Mouse (Mus musculus) heart, embryonic 15.5 days (tissue): Measurements from ENCODE around the gene Gm3336. TPM values are rescaled to one million over a fixed set of nuclear protein-coding genes. Genes with fewer than 3 reads are reported as not detected.
A peak's percentile ranks its signal among the peaks of the same experiment; 100 is the strongest.

Source experiments
- ATAC-seq: fragments of 200-750 bp; cut with Nextera tagmentation; replicated peaks from 2 replicates; pipeline ENCODE4 v1.8.0; 2017; ENCODE audit warnings: low read depth, moderate TSS enrichment; ENCODE audit not compliant: insufficient number of reproducible peaks, insufficient read depth, low FRiP score
- H3K27ac ChIP-seq: fragments of 300-500 bp; sonication (generic); 2 replicates; pipeline ENCODE4 v1.5.1; 2015; ENCODE audit warnings: mild to moderate bottlenecking, inconsistent platforms
- H3K27me3 ChIP-seq: fragments of 300-500 bp; sonication (generic); 2 replicates; pipeline ENCODE4 v1.6.1; 2015; ENCODE audit warnings: inconsistent platforms
- H3K36me3 ChIP-seq: fragments of 300-500 bp; sonication (generic); 2 replicates; pipeline ENCODE4 v1.6.1; 2015; ENCODE audit warnings: mild to moderate bottlenecking, inconsistent platforms
- H3K4me1 ChIP-seq: fragments of 300-500 bp; sonication (generic); replicated peaks from 2 replicates; pipeline ENCODE4 v1.6.1; 2015; ENCODE audit warnings: inconsistent platforms
- H3K4me2 ChIP-seq: fragments of 300-500 bp; sonication (generic); 2 replicates; pipeline ENCODE4 v1.6.1; 2015; ENCODE audit warnings: inconsistent platforms, mild to moderate bottlenecking, moderate library complexity
- H3K4me3 ChIP-seq: fragments of 300-500 bp; sonication (generic); 2 replicates; pipeline ENCODE4 v1.5.1; 2015; ENCODE audit warnings: mild to moderate bottlenecking, inconsistent platforms
- H3K9ac ChIP-seq: fragments of 300-500 bp; sonication (generic); 2 replicates; pipeline ENCODE4 v1.6.1; 2015; ENCODE audit warnings: mild to moderate bottlenecking, inconsistent platforms
- H3K9me3 ChIP-seq: fragments of 300-500 bp; sonication (generic); replicated peaks from 2 replicates; pipeline ENCODE4 v1.6.1; 2016; ENCODE audit warnings: inconsistent platforms
- WGBS: fragments of 180-500 bp; shearing (Covaris S2); methylation state at CpG from one replicate; pipeline ENCODE4 v1.1.7; 2015; ENCODE audit warnings: mixed read lengths; 5-methylcytosine and 5-hydroxymethylcytosine counted together
- polyA plus RNA-seq: library from polyadenylated mRNA; unstranded; fragments of >200 nt; fragmentation: Nextera tagmentation; extraction: Ambion mirVana; gene quantifications from 2 replicates; pipeline ENCODE4 v1.2.1, GENCODE M21; 2015

The Gm3336 gene
- polyA plus RNA-seq, 1 experiment from 2014 or later = not detected

GRCm38 (mm10) chr8:70768231-70768776 is 50.0 kb downstream of the Gm3336 start:
- Histone ChIP-seq H3K4me2 (no peak overlapping the region), H3K27ac (no peak overlapping the region), H3K27me3 (no peaks in the 10 kb centered on the region), H3K36me3 (peaks cover 35% of the 10 kb centered on the region), H3K4me1 (peaks cover 27% of the 10 kb centered on the region), H3K9me3 (no peaks in the 10 kb centered on the region), H3K9ac (no peak overlapping the region), H3K4me3 (no peak overlapping the region)
- no peak for ATAC-seq
- WGBS = 89% methylated on average over 32 of the region's 32 CpGs

GRCm38 (mm10) chr8:70768956-70769355 is 50.6 kb downstream of the Gm3336 start:
- H3K4me1 ChIP-seq = peaks cover 33% of the 10 kb centered on the region
- 78% methylated on average over 16 of the region's 16 CpGs for WGBS

DNA sequence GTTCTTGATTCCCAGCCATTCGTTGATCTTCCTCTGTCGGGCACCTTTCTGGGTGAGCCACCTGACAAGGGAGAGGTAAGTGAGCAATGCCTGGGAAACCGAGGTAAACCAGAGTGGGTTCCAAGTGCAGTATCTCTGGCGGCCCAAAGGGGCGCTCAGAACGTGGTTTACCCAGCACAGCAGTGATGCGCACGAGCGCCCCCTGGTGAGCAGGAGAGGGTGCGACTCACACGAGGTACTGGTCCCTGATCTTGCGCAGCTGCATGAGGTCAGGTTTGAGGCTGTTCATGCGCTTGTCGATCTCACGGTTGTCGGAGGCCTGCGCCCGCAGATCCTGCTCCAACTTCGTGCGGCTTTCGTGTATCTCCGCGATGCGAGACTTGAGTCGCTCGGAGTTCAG is 51.0 kb downstream of the Gm3336 start:
- H3K4me1 ChIP-seq = peaks cover 37% of the 10 kb centered on the region
- no peaks in the 10 kb centered on the region for H3K27me3 ChIP-seq
- H3K36me3 ChIP-seq = peaks cover 38% of the 10 kb centered on the region
- no peak overlapping the region for H3K4me2 ChIP-seq
- H3K9ac ChIP-seq = no peak overlapping the region
- no peak overlapping the region for H3K27ac ChIP-seq
- no peak overlapping the region for H3K4me3 ChIP-seq
- ATAC-seq = peak; percentile 47
- no peaks in the 10 kb centered on the region for H3K9me3 ChIP-seq
- WGBS = 4% methylated on average over 26 of the region's 26 CpGs

More at GRCm38 (mm10) chr8:70768956-70769355, 50.6 kb downstream of the Gm3336 start:
- no peak for ATAC-seq
- H3K27ac ChIP-seq = no peak overlapping the region
- H3K4me2 ChIP-seq = no peak overlapping the region
- no peaks in the 10 kb centered on the region for H3K27me3 ChIP-seq
- peaks cover 35% of the 10 kb centered on the region for H3K36me3 ChIP-seq
- H3K9ac ChIP-seq = no peak overlapping the region
- no peak overlapping the region for H3K4me3 ChIP-seq
- no peaks in the 10 kb centered on the region for H3K9me3 ChIP-seq

GRCm38 (mm10) chr8:70769858-70770257 is 51.5 kb downstream of the Gm3336 start:
- Histone ChIP-seq H3K4me1 (peaks cover 42% of the 10 kb centered on the region), H3K27ac (no peak overlapping the region), H3K9ac (no peak overlapping the region), H3K27me3 (no peaks in the 10 kb centered on the region), H3K4me3 (no peak overlapping the region), H3K4me2 (no peak overlapping the region), H3K36me3 (peaks cover 39% of the 10 kb centered on the region), H3K9me3 (no peaks in the 10 kb centered on the region)
- no peak for ATAC-seq
- WGBS = 69% methylated on average over 12 of the region's 12 CpGs

- Histone ChIP-seq H3K9me3 (no peaks in the 10 kb centered on the region), H3K4me2 (no peak overlapping the region), H3K36me3 (peaks cover 39% of the 10 kb centered on the region), H3K4me1 (peaks cover 46% of the 10 kb centered on the region), H3K9ac (no peak overlapping the region), H3K4me3 (no peak overlapping the region), H3K27ac (no peak overlapping the region), H3K27me3 (no peaks in the 10 kb centered on the region)
- 95% methylated on average over 13 of the region's 13 CpGs for WGBS
- ATAC-seq = no peak
Observed at GRCm38 (mm10) chr8:70770748-70771147, 52.4 kb downstream of the Gm3336 start.

DNA sequence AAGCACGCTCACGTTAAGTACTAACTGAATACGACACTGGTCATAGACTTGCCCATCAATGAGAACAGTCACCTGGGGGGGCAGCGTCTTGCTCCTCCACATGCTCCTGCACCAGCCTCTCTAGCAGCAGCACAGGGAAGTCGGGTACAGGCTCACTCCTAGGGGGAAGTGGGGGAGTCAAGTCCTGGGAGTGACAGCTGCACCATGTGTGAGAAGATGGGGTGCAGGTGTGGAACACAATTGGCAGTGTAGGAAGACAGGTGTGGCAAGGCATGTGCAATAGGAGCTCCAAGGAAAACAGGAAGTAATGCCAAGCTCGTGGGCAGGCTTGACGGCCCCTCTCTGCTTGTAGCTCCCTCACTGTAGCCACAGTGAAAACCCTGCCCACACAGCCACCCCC is 52.9 kb downstream of the Gm3336 start:
- 80% methylated on average over 7 of the region's 7 CpGs for WGBS
- H3K4me2 ChIP-seq = no peak overlapping the region
- H3K27me3 ChIP-seq = no peaks in the 10 kb centered on the region
- ATAC-seq = no peak
- H3K27ac ChIP-seq = no peak overlapping the region
- H3K9me3 ChIP-seq = no peaks in the 10 kb centered on the region
- H3K36me3 ChIP-seq = peaks cover 39% of the 10 kb centered on the region
- no peak overlapping the region for H3K4me3 ChIP-seq
- peaks cover 46% of the 10 kb centered on the region for H3K4me1 ChIP-seq
- no peak overlapping the region for H3K9ac ChIP-seq

DNA sequence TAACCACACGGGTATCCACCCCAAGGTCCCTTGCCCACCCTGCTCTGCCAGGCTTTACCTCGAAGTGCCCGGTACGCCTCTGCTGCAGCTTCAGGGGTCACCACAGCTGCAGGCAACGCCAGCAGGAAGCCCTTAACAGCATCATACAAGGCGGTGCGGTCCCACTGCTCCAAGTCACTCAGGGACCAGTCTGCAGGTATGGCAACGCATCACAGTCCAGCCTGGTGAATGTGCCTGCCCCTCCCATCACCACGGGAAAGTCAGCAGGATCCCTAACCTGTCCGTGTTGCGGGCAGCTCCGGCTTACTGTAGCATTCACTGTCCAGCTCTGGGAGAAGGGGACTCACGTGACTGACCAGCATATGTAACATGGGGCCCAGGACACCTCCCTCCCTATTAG is 53.7 kb downstream of the Gm3336 start:
- no peak overlapping the region for H3K27ac ChIP-seq
- H3K27me3 ChIP-seq = no peaks in the 10 kb centered on the region
- no peak for ATAC-seq
- WGBS = 93% methylated on average over 13 of the region's 13 CpGs
- H3K4me3 ChIP-seq = no peak overlapping the region
- no peaks in the 10 kb centered on the region for H3K9me3 ChIP-seq
- no peak overlapping the region for H3K9ac ChIP-seq
- H3K4me2 ChIP-seq = no peak overlapping the region
- peaks cover 38% of the 10 kb centered on the region for H3K4me1 ChIP-seq
- H3K36me3 ChIP-seq = peaks cover 39% of the 10 kb centered on the region

Other genes with a start within 250 kb of the Gm3336 start
- gene Klhl26, start 241.6 kb upstream of the Gm3336 start, polyA plus RNA-seq = 8.7 and 12.7 TPM in 2 replicates
- gene Tmem59l, start 231.2 kb upstream of the Gm3336 start, polyA plus RNA-seq = 0.24 and 0.96 TPM in 2 replicates
- 3.8 and 11.1 TPM in 2 replicates for gene Crlf1, start 225.4 kb upstream of the Gm3336 start, polyA plus RNA-seq
- 116 and 117 TPM in 2 replicates for gene Rex1bd, start 211.8 kb upstream of the Gm3336 start, polyA plus RNA-seq
- gene Uba52, start 207.7 kb upstream of the Gm3336 start, polyA plus RNA-seq = 684 and 768 TPM in 2 replicates
- 203 and 274 TPM in 2 replicates for gene Fkbp8, start 190.8 kb upstream of the Gm3336 start, polyA plus RNA-seq
- 64.5 and 68.8 TPM in 2 replicates for gene Kxd1, start 190.6 kb upstream of the Gm3336 start, polyA plus RNA-seq
- gene Ell, start 179.1 kb upstream of the Gm3336 start, polyA plus RNA-seq = 10.8 and 15.0 TPM in 2 replicates
- gene Isyna1, start 124.2 kb upstream of the Gm3336 start, polyA plus RNA-seq = 92.9 and 121 TPM in 2 replicates
- gene Ssbp4, start 109.7 kb upstream of the Gm3336 start, polyA plus RNA-seq = 62.1 and 82.6 TPM in 2 replicates
- gene Lrrc25, start 102.4 kb upstream of the Gm3336 start, polyA plus RNA-seq = 1.4 and 3.4 TPM in 2 replicates
- 0.89 and 1.3 TPM in 2 replicates for gene Gdf15, start 86.1 kb upstream of the Gm3336 start, polyA plus RNA-seq
- 32.2 and 36.3 TPM in 2 replicates for gene Pgpep1, start 58.2 kb upstream of the Gm3336 start, polyA plus RNA-seq
- gene Lsm4, start 45.3 kb upstream of the Gm3336 start, polyA plus RNA-seq = 256 and 281 TPM in 2 replicates
- gene Jund, start 19.6 kb upstream of the Gm3336 start, polyA plus RNA-seq = 79.8 and 89.0 TPM in 2 replicates
- 0.04 TPM in 2 replicates for gene Iqcn, start 15.1 kb upstream of the Gm3336 start, polyA plus RNA-seq
- gene Pde4c, start 5.2 kb downstream of the Gm3336 start, polyA plus RNA-seq = 0.19 and 0.32 TPM in 2 replicates
- gene Rab3a, start 36.1 kb downstream of the Gm3336 start, polyA plus RNA-seq = 21.0 and 25.5 TPM in 2 replicates
- 43.0 and 45.2 TPM in 2 replicates for gene Mpv17l2, start 42.4 kb downstream of the Gm3336 start, polyA plus RNA-seq
- 28.0 and 45.8 TPM in 2 replicates for gene Pik3r2, start 58.2 kb downstream of the Gm3336 start, polyA plus RNA-seq
- gene Mast3, start 86.5 kb downstream of the Gm3336 start, polyA plus RNA-seq = 5.0 and 11.1 TPM in 2 replicates
- 0.15 and 0.53 TPM in 2 replicates for gene Il12rb1, start 89.9 kb downstream of the Gm3336 start, polyA plus RNA-seq
- 2.8 and 4.0 TPM in 2 replicates for gene Arrdc2, start 121.2 kb downstream of the Gm3336 start, polyA plus RNA-seq
- gene Kcnn1, start 144.7 kb downstream of the Gm3336 start, polyA plus RNA-seq = 2.8 and 3.8 TPM in 2 replicates
- 79.7 and 84.1 TPM in 2 replicates for gene Ccdc124, start 155.4 kb downstream of the Gm3336 start, polyA plus RNA-seq
- 0.09 and 0.36 TPM in 2 replicates for gene Slc5a5, start 174.2 kb downstream of the Gm3336 start, polyA plus RNA-seq
- gene Rpl18a, start 178.9 kb downstream of the Gm3336 start, polyA plus RNA-seq = 2,542 and 2,612 TPM in 2 replicates
- gene Map1s, start 187.4 kb downstream of the Gm3336 start, polyA plus RNA-seq = 30.3 and 41.6 TPM in 2 replicates